Mouse (Mus musculus) heart, adult 2 months (tissue): ENCODE measurements around the gene Troap.

Source experiments
- CTCF ChIP-seq: fragments of 200-600 bp; IDR thresholded peaks from 2 replicates; pipeline ENCODE4 v1.8.1; 2022; ENCODE audit warnings: antibody characterized with exemption, mild to moderate bottlenecking, moderate library complexity
- EP300 ChIP-seq: fragments of 200-500 bp; IDR thresholded peaks from 2 replicates; pipeline ENCODE4 v1.6.1; 2011; ENCODE audit warnings: low read depth, low read length, control low read depth; ENCODE audit not compliant: insufficient read depth
- POLR2A ChIP-seq: fragments of 200-500 bp; IDR thresholded peaks from 2 replicates; pipeline ENCODE4 v1.6.1; 2011; ENCODE audit warnings: mild to moderate bottlenecking, low read depth, low read length, control low read depth; ENCODE audit not compliant: insufficient read depth

DNA sequence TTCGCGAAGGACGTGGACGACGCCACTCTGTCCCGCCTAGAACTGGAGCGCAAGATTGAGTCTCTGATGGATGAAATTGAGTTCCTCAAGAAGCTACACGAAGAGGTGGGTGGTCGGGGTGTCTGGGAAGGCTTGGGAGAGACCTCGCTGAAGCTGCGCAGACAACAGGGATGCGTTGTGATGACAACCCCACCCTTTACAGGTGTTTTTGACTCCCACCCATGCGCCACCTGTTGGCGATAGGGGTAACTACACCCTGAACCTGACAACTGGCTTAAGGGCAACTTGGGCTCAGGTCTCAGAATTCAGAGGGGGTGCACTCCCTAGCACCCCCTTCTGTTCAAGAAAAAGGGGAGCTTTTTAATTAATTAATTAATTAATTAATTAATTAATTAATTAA is 18.0 kb upstream of the Troap start:
- TF ChIP-seq CTCF (peak; percentile 77), POLR2A (no peak), EP300 (no peak)
